Mouse (Mus musculus) CD4-positive, CD25-positive, alpha-beta regulatory T cell (primary cell): Measurements from ENCODE around the gene Pxmp4. TPM values are rescaled to one million over a fixed set of nuclear protein-coding genes. Genes with fewer than 3 reads are reported as not detected.

Experiments used
- polyA plus RNA-seq: library from polyadenylated mRNA; unstranded; fragments of 100-300 nt; shearing (Covaris generic); gene quantifications from one replicate; pipeline ENCODE4 v1.2.1, GENCODE M21; 2017

The Pxmp4 gene
- polyA plus RNA-seq: 24.9 TPM

GRCm38 (mm10) chr2:154603638-154604153 lies at the start of gene Pxmp4:
TSS of gene Pxmp4 (minus strand) at chr2:154603708.

DNA sequence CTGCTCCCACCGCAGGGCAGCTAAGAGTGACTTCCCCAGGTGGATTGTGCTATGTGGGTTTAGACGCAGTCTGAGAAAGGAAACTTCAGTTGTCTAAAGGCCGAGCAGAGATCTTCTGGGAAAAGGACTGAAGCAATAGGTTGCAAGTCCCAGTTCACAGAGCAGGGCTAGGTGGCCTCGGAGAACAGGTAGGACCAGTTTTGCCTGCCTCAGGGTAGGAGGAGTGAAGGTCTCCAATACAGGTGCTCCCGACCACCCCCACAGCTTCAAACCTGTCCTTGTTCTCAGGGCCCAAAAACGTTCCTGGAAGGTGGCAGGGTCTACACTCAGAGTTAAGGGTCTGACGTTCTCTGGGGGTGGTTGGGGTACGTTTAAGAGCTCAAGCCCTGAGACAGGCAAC lies 47.9 kb upstream of the Pxmp4 start, which contains the start of gene Chmp4b:
TSS of gene Chmp4b (plus strand) at position 343 of the 400 bp plus-strand sequence.

GRCm38 (mm10) chr2:154613118-154614115 lies 9.9 kb upstream of the Pxmp4 start, which contains the start of the genes Zfp341 and 4930519P11Rik:
TSS of gene Zfp341 (plus strand) at chr2:154613297.
TSS of gene 4930519P11Rik (minus strand) at chr2:154613437.

GRCm38 (mm10) chr2:154569836-154570286 lies 33.6 kb downstream of the Pxmp4 start, which contains the start of gene E2f1:
TSS of gene E2f1 (minus strand) at chr2:154569892.

DNA sequence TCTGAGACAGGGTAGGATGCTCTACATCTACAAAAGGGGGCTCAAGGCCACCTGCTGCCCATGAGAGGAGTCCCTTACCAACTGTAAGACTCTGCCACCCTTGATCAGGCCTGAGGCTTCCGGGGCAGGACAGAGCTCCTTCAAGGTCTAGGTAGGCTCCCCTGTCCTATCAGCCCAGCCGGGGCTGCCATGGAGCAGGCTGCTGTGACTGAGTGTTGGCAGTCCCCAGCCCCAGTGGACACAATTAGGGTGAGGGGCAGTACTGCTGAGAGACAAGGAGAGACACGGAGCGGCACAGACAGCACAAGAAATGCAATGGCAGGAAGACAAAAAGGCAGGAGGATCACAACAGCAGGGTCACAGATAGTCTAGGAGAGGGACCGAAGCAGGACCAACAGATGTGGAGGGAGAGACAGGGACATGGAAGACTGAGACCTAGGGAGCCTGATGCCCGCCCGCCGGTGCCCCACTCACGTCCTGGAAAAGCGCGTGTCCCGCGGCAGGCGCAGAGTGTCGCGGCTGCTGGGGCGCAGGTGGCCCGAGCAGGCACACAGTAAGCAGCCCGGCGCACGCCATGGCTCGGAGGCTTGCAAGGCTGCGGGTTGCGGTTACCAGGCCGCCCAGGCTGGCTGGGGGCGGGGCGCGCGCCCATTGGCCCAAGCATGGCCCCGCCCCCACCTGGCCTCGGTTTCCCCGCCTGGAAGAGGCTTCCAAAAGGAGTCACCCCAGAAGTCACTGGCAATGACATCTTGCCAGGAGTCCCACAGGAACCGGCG lies 45.1 kb downstream of the Pxmp4 start, which contains the start of gene Necab3:
TSS of gene Necab3 (minus strand) at position 627 of the 776 bp plus-strand sequence.

DNA sequence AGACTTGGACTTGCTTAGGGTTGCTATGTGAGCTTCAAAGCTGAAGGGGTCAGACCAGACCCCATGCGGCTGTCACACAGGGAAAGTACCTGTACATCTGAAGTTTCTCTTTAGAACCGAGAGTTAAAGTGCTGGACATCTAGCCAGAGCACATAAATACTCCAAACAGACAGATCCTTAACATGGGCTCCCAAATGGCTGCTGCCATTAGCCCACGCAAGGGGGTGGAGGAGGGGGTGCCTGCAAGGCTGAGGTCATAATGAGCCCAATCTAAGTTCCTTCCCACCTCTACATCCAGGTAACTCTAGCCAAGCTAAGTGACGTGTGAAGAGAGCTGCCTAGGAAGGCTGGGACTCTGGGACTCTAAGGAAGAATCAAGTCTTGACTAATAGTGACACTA lies 52.0 kb downstream of the Pxmp4 start, which contains the start of gene Actl10:
TSS of gene Actl10 (plus strand) at position 301 of the 400 bp plus-strand sequence.

DNA sequence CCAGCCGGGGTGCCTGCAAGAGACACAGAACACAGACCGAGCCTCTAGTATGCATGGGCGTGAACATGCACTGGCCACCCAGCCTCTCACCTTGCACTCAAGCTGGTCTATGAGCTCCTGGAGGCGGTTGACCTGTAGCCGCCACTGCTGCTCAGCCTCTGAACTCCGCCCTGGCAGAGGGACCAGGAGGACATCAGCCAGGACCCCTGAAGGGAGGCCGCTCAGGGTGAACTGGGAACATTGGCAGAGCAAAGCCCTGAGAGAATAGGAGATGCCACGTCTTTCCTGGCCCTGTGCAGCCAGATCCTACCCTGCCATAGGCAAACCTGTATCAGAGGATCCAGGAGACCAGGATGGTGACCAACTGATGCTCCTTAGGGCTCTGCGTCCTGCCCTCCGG lies 56.8 kb downstream of the Pxmp4 start, which contains the start of gene 1700003F12Rik:
TSS of gene 1700003F12Rik (plus strand) at position 375 of the 400 bp plus-strand sequence.

Other genes with a start within 250 kb of the Pxmp4 start
- 18.1 TPM for gene Cdk5rap1, start 230.7 kb downstream of the Pxmp4 start, polyA plus RNA-seq
- gene Snta1, start 195.6 kb downstream of the Pxmp4 start, polyA plus RNA-seq: 0.24 TPM
- gene Cbfa2t2, start 167.2 kb downstream of the Pxmp4 start, polyA plus RNA-seq: 30.7 TPM
- not detected for gene 1700003F12Rik, start 56.6 kb downstream of the Pxmp4 start, polyA plus RNA-seq
- gene Actl10, start 51.9 kb downstream of the Pxmp4 start, polyA plus RNA-seq: not detected
- 0.63 TPM for gene Necab3, start 44.8 kb downstream of the Pxmp4 start, polyA plus RNA-seq
- 2.8 TPM for gene E2f1, start 33.8 kb downstream of the Pxmp4 start, polyA plus RNA-seq
- 0.77 TPM for gene Zfp341, start 9.6 kb upstream of the Pxmp4 start, polyA plus RNA-seq
- 0.50 TPM for gene 4930519P11Rik, start 9.7 kb upstream of the Pxmp4 start, polyA plus RNA-seq
- gene Chmp4b, start 48.0 kb upstream of the Pxmp4 start, polyA plus RNA-seq: 12.1 TPM
- 0.29 TPM for gene Gm14214, start 166.3 kb upstream of the Pxmp4 start, polyA plus RNA-seq
- gene Raly, start 187.4 kb upstream of the Pxmp4 start, polyA plus RNA-seq: 164 TPM
- gene a, start 187.7 kb upstream of the Pxmp4 start, polyA plus RNA-seq: 0.37 TPM